Mouse (Mus musculus): ENCODE measurements at regions not wholly inside any gene's neighbourhood (a gene's known extent, or its start where the extent isn't known, plus 50 kb on each side); places are given as distances from the start of the nearest gene placed in this dataset.

DNA sequence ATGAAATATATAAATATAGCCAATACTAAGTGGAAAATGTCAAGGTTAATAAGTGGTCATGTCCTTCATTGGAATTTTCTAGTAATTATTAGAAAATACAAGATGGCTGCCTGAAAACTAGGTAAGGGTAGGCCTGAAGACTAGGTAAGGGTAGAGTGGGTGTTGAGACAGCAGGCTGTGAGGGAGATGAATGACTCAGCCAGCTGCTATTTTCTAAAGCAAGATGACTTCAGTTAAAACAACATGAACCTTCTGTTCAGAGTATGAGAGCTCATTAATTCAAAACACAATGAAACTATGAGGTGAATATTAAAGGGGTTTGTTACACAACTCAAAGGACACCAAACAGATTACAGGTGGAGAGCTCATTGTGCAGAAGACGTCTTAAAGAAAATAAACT lies 252.7 kb upstream of the Robo2 start:
- Histone ChIP-seq H3K9ac (ENCODE audit: low read length) (no peak overlapping the region), H3K27me3 (ENCODE audit: control insufficient read depth, insufficient read depth, low read length) (no peaks in the 10 kb centered on the region), H3K4me3 (ENCODE audit: low read depth, low read length) (no peak overlapping the region), H3K4me2 (ENCODE audit: low read depth, severe bottlenecking) (no peak overlapping the region), H3K4me1 (ENCODE audit: control insufficient read depth, insufficient read depth, low read length) (no peaks in the 10 kb centered on the region), H3K27ac (replicated peaks; ENCODE audit: low read depth, low read length) (no peak overlapping the region), H3K9me3 (ENCODE audit: control insufficient read depth, low read length) (no peaks in the 10 kb centered on the region), H3K36me3 (ENCODE audit: control insufficient read depth, insufficient read depth, low read length) (no peaks in the 10 kb centered on the region)
- 78% methylated on average over 1 of the region's 1 CpGs for WGBS
- no peak for DNase-seq (ENCODE audit: low spot score)
- no peak for ATAC-seq (ENCODE audit: insufficient number of reproducible peaks, low FRiP score, low TSS enrichment, low read depth)

DNA sequence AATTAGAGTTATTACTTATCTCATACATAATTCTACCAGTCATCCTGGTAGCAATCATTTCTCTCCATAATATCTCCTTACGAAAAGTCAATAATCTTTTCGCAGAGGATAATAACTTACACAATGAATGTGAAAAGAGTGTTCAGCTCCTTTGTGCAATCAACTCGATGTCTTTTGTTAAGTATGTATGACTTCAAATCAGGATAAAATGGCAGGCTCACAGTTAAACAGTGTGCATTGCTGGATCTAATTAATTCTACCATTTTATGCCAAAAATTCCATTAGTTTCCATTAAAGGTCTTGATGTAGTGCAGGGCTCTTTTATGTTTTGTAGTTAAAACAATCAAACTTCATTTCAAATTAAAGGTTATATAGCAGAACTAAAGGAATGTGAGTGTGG lies 239.6 kb upstream of the Robo2 start:
- 90% methylated on average over 3 of the region's 3 CpGs for WGBS

GRCm38 (mm10) chr16:74649207-74649606 lies 237.6 kb upstream of the Robo2 start:
- no peaks in the 10 kb centered on the region for H3K36me3 ChIP-seq (ENCODE audit: control insufficient read depth, insufficient read depth, low read length)
- H3K4me3 ChIP-seq (ENCODE audit: low read depth, low read length) = no peak overlapping the region
- H3K27me3 ChIP-seq (ENCODE audit: control insufficient read depth, insufficient read depth, low read length) = no peaks in the 10 kb centered on the region
- no peak overlapping the region for H3K9ac ChIP-seq (ENCODE audit: low read length)
- DNase-seq (ENCODE audit: low spot score) (no peak), ATAC-seq (ENCODE audit: insufficient number of reproducible peaks, low FRiP score, low TSS enrichment, low read depth) (no peak)
- H3K4me2 ChIP-seq (ENCODE audit: low read depth, severe bottlenecking) = no peak overlapping the region
- H3K4me1 ChIP-seq (ENCODE audit: control insufficient read depth, insufficient read depth, low read length) = no peaks in the 10 kb centered on the region
- H3K27ac ChIP-seq (replicated peaks; ENCODE audit: low read depth, low read length) = no peak overlapping the region
- H3K9me3 ChIP-seq (ENCODE audit: control insufficient read depth, low read length) = no peaks in the 10 kb centered on the region
- WGBS = 89% methylated on average over 2 of the region's 2 CpGs

More for the DNA sequence above, 239.6 kb upstream of the Robo2 start:
- no peak overlapping the region for H3K4me2 ChIP-seq (ENCODE audit: low read depth, severe bottlenecking)
- no peaks in the 10 kb centered on the region for H3K36me3 ChIP-seq (ENCODE audit: control insufficient read depth, insufficient read depth, low read length)
- DNase-seq (ENCODE audit: low spot score) (no peak), ATAC-seq (ENCODE audit: insufficient number of reproducible peaks, low FRiP score, low TSS enrichment, low read depth) (no peak)
- H3K27me3 ChIP-seq (ENCODE audit: control insufficient read depth, insufficient read depth, low read length) = no peaks in the 10 kb centered on the region
- H3K4me1 ChIP-seq (ENCODE audit: control insufficient read depth, insufficient read depth, low read length) = no peaks in the 10 kb centered on the region
- H3K9me3 ChIP-seq (ENCODE audit: control insufficient read depth, low read length) = no peaks in the 10 kb centered on the region
- H3K4me3 ChIP-seq (ENCODE audit: low read depth, low read length) = no peak overlapping the region
- no peak overlapping the region for H3K9ac ChIP-seq (ENCODE audit: low read length)
- no peak overlapping the region for H3K27ac ChIP-seq (replicated peaks; ENCODE audit: low read depth, low read length)

- no peak for ATAC-seq (ENCODE audit: insufficient number of reproducible peaks, low FRiP score, low TSS enrichment, low read depth)
Measured at GRCm38 (mm10) chr16:74648384-74648783, 236.8 kb upstream of the Robo2 start.

DNA sequence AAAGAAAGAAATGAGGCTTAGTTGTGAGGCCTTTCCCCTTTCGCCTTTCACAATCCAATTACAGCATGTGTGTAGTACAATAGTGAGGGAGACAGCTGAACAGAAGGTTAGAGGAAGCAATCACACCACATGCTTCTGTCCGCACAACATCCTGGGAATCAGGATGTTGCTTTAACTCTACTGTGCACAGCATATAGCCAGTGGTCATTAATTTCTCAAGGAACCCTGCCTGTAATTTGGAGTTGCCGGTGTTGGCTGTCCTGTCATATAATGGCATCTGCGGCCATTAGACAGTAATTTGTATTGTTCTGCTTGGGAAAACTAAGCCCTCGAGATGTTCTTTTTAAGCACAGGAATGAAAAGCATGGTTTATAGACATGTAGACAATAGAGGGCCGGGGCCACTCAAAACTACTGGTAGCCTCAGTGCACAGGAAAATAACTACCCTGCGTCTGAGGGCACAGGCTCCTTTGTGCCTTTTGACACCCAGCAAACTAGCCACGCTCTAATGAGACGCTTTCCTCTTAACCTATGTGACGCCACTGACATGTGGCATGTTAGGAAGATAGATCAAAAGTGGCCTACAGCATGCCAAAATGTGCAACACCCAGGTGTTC lies 233.2 kb upstream of the Robo2 start:
- no peak for DNase-seq (ENCODE audit: low spot score)

More at GRCm38 (mm10) chr16:74648384-74648783, 236.8 kb upstream of the Robo2 start:
- DNase-seq (ENCODE audit: low spot score) = no peak
- no peak overlapping the region for H3K27ac ChIP-seq (replicated peaks; ENCODE audit: low read depth, low read length)
- H3K4me3 ChIP-seq (ENCODE audit: low read depth, low read length) = no peak overlapping the region
- H3K4me1 ChIP-seq (ENCODE audit: control insufficient read depth, insufficient read depth, low read length) = no peaks in the 10 kb centered on the region
- no peak overlapping the region for H3K9ac ChIP-seq (ENCODE audit: low read length)
- no peaks in the 10 kb centered on the region for H3K36me3 ChIP-seq (ENCODE audit: control insufficient read depth, insufficient read depth, low read length)
- H3K27me3 ChIP-seq (ENCODE audit: control insufficient read depth, insufficient read depth, low read length) = no peaks in the 10 kb centered on the region
- H3K4me2 ChIP-seq (ENCODE audit: low read depth, severe bottlenecking) = no peak overlapping the region
- H3K9me3 ChIP-seq (ENCODE audit: control insufficient read depth, low read length) = no peaks in the 10 kb centered on the region

GRCm38 (mm10) chr16:74639805-74640204 lies 228.2 kb upstream of the Robo2 start:
- Histone ChIP-seq H3K4me3 (ENCODE audit: low read depth, low read length) (no peak overlapping the region), H3K4me2 (ENCODE audit: low read depth, severe bottlenecking) (no peak overlapping the region), H3K36me3 (ENCODE audit: control insufficient read depth, insufficient read depth, low read length) (no peaks in the 10 kb centered on the region), H3K9me3 (ENCODE audit: control insufficient read depth, low read length) (no peaks in the 10 kb centered on the region), H3K4me1 (ENCODE audit: control insufficient read depth, insufficient read depth, low read length) (no peaks in the 10 kb centered on the region), H3K27me3 (ENCODE audit: control insufficient read depth, insufficient read depth, low read length) (no peaks in the 10 kb centered on the region), H3K27ac (replicated peaks; ENCODE audit: low read depth, low read length) (no peak overlapping the region), H3K9ac (ENCODE audit: low read length) (no peak overlapping the region)
- no peak for ATAC-seq (ENCODE audit: insufficient number of reproducible peaks, low FRiP score, low TSS enrichment, low read depth)
- WGBS = 78% methylated on average over 7 of the region's 7 CpGs
- no peak for DNase-seq (ENCODE audit: low spot score)

More for the DNA sequence above, 233.2 kb upstream of the Robo2 start:
- Histone ChIP-seq H3K27me3 (ENCODE audit: control insufficient read depth, insufficient read depth, low read length) (no peaks in the 10 kb centered on the region), H3K9me3 (ENCODE audit: control insufficient read depth, low read length) (no peaks in the 10 kb centered on the region), H3K4me3 (ENCODE audit: low read depth, low read length) (no peak overlapping the region), H3K27ac (replicated peaks; ENCODE audit: low read depth, low read length) (no peak overlapping the region), H3K9ac (ENCODE audit: low read length) (no peak overlapping the region), H3K36me3 (ENCODE audit: control insufficient read depth, insufficient read depth, low read length) (no peaks in the 10 kb centered on the region), H3K4me2 (ENCODE audit: low read depth, severe bottlenecking) (no peak overlapping the region), H3K4me1 (ENCODE audit: control insufficient read depth, insufficient read depth, low read length) (no peaks in the 10 kb centered on the region)
- 50% methylated on average over 10 of the region's 10 CpGs for WGBS
- ATAC-seq (ENCODE audit: insufficient number of reproducible peaks, low FRiP score, low TSS enrichment, low read depth) = no peak

DNA sequence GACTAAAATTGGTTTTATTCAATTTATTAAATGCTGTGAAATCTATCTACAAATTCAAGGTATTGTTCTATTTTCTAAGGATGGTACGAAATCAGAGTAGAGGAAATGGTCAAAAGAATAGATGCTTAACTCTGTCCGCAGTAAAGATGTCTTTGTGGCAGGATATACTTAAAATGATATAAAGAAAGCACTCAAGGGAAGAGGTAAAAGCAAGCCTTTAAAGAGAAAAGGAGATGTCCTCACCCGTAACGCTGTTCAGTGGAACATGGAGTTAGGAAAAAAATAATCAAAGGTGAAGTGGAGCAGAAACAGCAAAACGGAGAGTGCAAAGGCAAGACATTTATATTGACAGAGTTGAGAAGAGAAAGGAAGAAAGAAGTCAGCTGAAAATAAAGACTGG lies 226.0 kb upstream of the Robo2 start:
- Histone ChIP-seq H3K9ac (ENCODE audit: low read length) (no peak overlapping the region), H3K36me3 (ENCODE audit: control insufficient read depth, insufficient read depth, low read length) (no peaks in the 10 kb centered on the region), H3K9me3 (ENCODE audit: control insufficient read depth, low read length) (no peaks in the 10 kb centered on the region), H3K27ac (replicated peaks; ENCODE audit: low read depth, low read length) (no peak overlapping the region), H3K4me2 (ENCODE audit: low read depth, severe bottlenecking) (no peak overlapping the region), H3K4me3 (ENCODE audit: low read depth, low read length) (no peak overlapping the region), H3K27me3 (ENCODE audit: control insufficient read depth, insufficient read depth, low read length) (no peaks in the 10 kb centered on the region), H3K4me1 (ENCODE audit: control insufficient read depth, insufficient read depth, low read length) (no peaks in the 10 kb centered on the region)
- no peak for ATAC-seq (ENCODE audit: insufficient number of reproducible peaks, low FRiP score, low TSS enrichment, low read depth)
- no peak for DNase-seq (ENCODE audit: low spot score)
- 83% methylated on average over 5 of the region's 5 CpGs for WGBS

DNA sequence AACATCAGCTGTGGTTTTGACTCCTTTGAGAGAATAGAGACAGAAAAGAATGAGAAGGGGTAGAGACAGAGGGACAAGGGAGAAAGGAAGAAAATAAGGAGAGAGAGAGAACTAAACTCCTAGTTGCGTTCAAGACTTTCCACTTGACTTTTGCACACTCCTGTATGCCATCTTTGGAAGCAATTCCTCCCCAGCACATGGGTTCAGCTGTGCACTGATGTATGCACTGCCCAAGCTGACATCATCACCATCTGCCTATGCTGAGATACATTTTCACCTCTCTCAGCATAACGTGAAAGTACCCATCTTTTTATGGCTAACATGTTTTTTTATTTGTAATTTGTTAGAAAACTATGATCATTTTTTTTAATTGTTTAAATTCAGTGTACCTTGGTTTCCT lies 214.2 kb upstream of the Robo2 start:
- Histone ChIP-seq H3K4me2 (ENCODE audit: low read depth, severe bottlenecking) (no peak overlapping the region), H3K9me3 (ENCODE audit: control insufficient read depth, low read length) (no peaks in the 10 kb centered on the region), H3K27ac (replicated peaks; ENCODE audit: low read depth, low read length) (no peak overlapping the region), H3K4me1 (ENCODE audit: control insufficient read depth, insufficient read depth, low read length) (no peaks in the 10 kb centered on the region), H3K9ac (ENCODE audit: low read length) (no peak overlapping the region), H3K4me3 (ENCODE audit: low read depth, low read length) (no peak overlapping the region), H3K27me3 (ENCODE audit: control insufficient read depth, insufficient read depth, low read length) (no peaks in the 10 kb centered on the region), H3K36me3 (ENCODE audit: control insufficient read depth, insufficient read depth, low read length) (no peaks in the 10 kb centered on the region)
- no peak for DNase-seq (ENCODE audit: low spot score)
- no peak for ATAC-seq (ENCODE audit: insufficient number of reproducible peaks, low FRiP score, low TSS enrichment, low read depth)
- WGBS = 80% methylated on average over 2 of the region's 2 CpGs

- Histone ChIP-seq H3K9me3 (ENCODE audit: control insufficient read depth, low read length) (no peaks in the 10 kb centered on the region), H3K4me1 (ENCODE audit: control insufficient read depth, insufficient read depth, low read length) (no peaks in the 10 kb centered on the region), H3K4me3 (ENCODE audit: low read depth, low read length) (no peak overlapping the region), H3K27ac (replicated peaks; ENCODE audit: low read depth, low read length) (no peak overlapping the region), H3K36me3 (ENCODE audit: control insufficient read depth, insufficient read depth, low read length) (no peaks in the 10 kb centered on the region), H3K9ac (ENCODE audit: low read length) (no peak overlapping the region), H3K4me2 (ENCODE audit: low read depth, severe bottlenecking) (no peak overlapping the region), H3K27me3 (ENCODE audit: control insufficient read depth, insufficient read depth, low read length) (no peaks in the 10 kb centered on the region)
- 23% methylated on average over 4 of the region's 4 CpGs for WGBS
- DNase-seq (ENCODE audit: low spot score) = no peak
- ATAC-seq (ENCODE audit: insufficient number of reproducible peaks, low FRiP score, low TSS enrichment, low read depth) = no peak
Measured at GRCm38 (mm10) chr16:74612072-74612471, 200.4 kb upstream of the Robo2 start.
